Mouse (Mus musculus) skeletal muscle tissue, adult 2 months (tissue): ENCODE results near the gene Stpg2.

Experiments used
- DNase-seq: peaks from one replicate; pipeline ENCODE4 v3.0.0-alpha.2; 2012; ENCODE audit warnings: low read depth, low spot score

Gene Stpg2

DNA sequence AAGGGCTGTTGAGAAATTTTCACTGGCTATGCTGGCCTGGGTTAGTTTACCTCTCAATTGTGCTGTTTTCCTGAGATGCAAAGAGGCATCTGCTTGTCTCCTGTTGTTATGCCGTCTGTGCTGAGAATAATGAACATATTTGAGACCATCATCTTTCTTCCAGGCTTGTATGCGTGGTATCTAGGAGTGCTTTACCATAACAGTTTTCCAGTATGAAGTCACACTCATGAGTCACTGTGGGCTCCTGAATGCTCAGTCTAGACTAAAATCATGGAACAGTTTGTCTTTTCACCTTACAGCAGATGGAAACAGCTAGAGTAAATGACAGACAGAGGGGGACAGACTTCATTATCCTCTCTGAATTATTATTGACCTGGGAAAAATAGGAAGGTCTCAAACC lies 527.7 kb downstream of the Stpg2 start:
- DNase-seq = no peak

DNA sequence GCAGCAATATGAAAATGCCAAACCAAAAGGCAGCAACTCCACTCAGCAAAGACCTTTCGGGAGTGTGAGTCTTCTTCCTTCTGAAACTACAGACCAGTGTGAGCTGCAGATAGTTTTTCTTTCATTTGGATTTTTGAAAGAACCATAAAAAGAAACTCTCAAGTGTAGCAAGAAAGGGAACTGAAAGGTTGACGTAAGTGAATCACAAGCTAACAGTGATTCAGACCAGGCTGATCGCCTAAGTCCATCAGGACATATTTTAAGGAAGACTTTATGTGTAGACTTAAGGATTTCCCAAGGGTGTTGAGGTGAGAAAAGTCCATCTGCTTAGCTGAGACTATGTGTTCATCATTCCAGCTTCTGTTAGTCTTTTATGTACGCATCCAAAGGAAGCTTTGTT lies 533.9 kb downstream of the Stpg2 start:
- no peak for DNase-seq
